Mouse (Mus musculus) left cerebral cortex, adult 11 months (tissue): ENCODE measurements around the gene Mgat1.
"Not testable (repeated sequence)": the region's sequence is repeated elsewhere in the genome, so short reads cannot be mapped to it uniquely, and the experiment has no call there.

Experiments
- DNase-seq: peaks from one replicate; pipeline ENCODE4 v3.0.0; 2022; ENCODE audit warnings: low spot score

Mgat1 gene

DNA sequence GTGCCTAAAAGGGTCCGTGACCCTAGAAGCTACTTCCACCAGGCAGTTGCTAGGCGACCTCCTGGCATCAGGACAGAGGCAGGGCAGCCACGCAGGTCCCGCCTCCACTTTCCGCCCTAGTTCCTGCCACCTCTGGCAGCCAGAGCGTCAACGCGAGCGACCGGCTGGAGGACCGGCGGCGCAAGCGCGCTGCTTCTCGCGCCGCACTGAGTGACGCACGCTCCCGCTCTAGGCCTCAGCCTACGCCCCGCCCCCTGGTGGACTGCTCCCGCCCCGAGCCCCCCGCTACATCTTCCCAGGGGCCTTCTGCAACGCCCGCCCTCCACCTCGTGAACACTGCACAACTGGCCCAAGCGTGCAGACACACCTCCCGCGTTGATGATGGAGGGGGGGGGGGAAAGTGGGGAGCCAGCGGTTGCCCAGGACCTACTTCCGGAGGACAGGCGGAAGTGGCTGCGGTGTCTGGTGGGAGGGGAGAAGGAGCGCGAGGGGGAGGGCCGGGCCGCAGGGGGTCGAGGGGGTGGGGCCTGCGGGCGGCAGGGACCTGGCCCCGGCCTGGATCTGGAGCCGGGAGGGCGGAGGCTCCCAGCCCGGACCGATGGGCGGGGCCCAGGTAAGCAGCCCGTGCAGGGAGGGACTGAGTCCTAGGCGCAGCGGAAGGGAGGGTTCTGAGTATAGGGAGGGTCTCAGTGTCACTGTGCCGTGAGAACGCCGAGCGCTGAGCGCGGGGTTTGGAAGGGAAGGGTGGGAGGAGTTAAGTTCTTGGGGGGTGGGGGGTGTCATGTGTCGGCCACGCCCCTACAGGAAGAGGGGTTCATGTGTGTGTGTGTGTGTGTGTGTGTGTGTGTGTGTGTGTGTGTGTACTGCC, at the start of gene Mgat1:
Gene Mgat1, plus strand, starts transcription at position 465 of the 868 bp plus-strand sequence.
- peak; percentile 83 for DNase-seq

DNA sequence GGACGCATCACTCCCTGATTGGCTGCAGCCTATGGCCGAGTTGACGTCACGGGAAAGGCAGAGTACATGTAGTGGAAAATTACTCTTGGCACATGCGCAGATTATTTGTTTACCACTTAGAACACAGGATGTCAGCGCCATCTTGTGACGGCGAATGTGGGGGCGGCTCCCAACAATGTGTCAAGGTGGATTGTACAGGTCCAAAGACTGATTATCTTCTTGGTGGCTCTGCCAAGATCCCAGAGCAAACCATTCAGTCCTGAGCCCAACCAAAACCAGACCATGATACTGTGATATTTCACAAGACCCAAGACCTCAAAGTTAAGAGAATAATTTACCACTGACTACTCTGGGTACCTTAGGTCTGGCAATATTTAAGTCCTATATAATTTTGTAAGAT, 49.2 kb upstream of the Mgat1 start:
- DNase-seq, result not testable (repeated sequence)

DNA sequence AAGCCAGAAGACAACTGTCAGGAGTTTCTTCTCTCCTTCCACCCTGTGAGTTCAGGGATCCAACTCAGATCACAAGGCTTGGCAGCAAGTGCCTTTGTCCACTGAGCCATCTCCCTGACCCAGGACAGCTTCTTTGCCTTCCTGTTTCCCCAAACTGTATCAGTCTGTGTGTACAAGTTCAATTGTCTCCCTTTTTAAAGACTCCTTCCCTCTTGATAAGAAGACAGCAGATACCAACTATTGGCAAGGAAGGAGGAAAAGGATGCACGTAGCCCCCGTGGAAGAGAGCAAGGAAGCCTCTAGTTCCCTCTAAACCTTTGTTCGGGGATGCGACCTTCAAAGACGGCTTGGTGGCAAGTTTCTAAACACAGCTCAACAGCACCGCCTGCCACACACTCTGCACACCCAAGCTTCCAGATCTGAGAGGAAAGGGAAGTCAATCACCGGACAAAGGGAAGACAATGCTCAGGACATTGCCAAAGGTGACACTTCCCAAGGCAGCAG, 48.1 kb upstream of the Mgat1 start:
- DNase-seq, result no peak

DNA sequence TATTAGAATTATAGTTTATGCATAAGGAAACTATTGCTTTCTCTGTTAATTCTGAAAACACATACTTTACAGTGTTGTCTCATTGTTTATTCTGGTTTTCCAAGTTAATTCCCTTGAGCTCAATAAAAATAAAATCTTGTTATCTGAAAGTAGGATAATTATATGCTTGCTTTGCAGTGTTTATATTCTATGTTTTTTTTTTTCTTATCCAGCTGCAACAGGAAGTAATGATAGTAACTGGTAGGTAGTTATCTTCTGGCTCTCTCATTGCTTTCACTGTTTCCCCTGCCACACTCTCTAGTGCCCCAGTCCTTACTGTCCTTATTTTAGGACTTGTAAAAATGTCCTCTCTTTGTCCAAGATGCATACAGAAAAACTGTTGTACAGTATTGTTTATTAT, 43.3 kb upstream of the Mgat1 start:
- DNase-seq, result no peak

DNA sequence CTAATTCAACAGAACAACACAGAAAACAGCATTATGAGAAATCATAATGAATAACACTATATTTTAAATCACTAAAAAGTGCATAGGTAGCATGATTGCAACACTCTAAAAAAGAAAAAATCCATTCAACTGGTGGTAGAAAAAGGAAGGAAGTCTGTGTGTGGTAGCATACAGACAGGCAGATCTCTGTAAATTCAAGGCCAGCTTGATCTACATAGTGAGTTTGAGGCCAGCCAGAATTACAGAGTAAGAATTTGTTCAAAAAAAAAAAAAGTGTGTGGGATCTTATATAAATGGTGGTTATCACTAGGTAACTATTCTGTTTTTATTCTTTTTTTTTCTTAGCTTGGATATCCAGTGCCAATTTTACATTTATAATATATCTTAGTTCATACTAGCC, 42.8 kb upstream of the Mgat1 start:
- no peak for DNase-seq

DNA sequence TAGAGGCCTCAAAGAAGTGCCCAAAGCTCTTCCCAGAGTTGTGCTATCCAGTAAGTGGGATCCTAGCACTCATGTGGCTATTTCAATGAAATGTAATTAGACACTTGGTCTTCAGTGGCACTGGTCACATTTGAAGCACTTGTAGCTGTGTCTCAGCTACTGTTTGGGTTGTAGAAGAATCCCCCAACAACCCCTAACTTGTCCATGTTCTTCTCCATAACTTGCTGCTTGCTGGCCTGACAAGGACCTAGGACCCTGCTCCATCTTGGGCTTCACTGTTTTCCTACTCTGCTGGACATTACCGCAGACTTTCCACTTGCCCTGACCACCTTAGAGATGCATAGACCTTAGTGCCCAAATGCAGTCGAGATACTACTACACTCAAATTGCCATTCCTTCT, 41.9 kb upstream of the Mgat1 start:
- no peak for DNase-seq

DNA sequence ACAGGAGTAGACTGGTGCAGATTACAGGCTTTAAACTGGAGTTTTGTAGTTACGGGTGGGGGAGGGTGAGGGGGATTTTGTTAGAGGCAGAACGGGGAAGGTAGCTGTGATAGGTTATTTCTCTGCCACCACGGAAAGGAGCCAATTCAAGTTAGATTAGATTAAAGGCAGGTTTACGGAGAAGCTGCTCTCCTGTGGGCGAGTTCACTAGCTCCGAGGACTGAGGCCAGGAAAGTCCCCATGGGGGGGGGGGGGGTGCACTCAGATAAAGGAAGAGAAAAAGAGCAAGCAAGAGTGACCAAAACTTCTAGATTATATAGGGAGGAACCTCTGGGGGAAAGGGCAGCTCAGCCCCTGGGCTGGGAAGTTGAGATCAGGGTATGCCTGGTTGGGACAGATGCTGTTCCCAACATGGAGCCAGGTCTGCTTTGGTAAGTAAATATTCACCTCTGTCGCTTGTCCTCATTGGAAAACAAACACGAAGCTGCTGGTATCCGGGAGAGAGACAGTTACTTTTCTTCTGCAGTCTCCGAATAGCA, 41.4 kb upstream of the Mgat1 start:
- no peak for DNase-seq

DNA sequence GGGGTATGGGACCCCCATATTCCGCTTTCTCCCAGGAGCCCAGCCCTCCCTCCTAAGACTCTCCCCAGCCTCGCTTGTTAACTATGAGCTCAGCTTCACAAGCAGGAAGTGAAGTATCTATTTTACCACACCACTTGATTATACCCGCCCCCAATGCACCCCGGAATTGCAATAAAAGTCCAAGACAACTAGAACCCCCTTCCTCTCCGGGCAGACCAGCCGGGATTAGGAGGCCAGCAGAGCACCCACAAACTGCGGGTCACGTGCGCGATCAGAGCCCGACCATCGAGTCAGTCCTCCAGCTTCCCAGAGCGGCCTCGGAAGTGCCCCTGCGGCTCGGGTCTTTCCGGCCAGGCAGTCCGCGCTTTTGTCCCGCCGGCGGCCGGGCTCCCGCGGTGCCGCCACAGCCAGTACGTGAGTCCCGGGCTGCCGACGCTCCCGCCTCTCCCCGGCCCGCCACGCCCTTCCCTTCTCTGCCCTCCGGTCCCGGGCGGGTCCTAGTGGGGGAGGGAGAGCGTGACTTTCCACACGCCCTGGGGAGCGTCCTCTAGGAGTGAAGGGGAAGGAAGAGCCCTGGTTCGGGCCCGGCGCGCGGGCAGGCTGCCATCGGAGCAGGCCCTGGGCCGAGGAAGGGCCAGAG, 40.7 kb upstream of the Mgat1 start, which contains the start of gene Zfp62:
Gene Zfp62, plus strand, starts transcription at position 164 of the 640 bp plus-strand sequence.
- peak; percentile 88 for DNase-seq

DNA sequence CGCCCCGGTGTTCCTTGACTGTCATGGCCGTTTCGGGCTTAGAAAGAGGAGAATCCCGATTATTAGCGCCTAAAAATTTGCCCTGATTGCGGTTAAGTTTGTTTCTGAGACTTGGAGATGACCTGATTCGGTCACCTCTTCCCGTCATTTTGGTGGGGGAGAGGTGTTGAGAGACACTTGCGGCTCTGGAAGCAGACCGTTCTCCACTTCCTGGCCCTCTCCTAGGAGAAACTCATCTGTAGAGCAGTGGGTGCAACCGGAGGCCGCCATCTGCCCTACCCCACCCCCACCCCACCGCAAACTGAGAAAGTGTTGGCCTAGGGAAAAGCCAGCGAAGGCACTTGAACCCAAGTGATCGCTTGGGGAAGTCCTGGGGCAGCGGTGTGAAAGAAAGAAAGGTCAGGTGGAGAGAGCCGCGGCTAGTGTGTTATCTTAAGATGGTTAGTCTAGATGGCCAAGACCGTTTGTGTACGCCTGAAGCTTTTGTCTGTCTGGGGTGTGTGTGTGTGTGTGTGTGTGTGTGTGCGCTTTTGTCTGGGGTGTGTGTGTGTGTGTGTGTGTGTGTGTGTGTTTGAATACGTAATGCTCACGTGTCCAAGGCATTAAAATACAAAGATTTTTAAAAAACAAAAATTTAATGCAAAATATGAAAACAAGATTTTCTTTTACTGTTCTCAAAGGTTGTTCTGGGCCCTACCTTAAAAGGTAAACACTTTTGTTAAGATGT, 40.1 kb upstream of the Mgat1 start:
- DNase-seq, result no peak

DNA sequence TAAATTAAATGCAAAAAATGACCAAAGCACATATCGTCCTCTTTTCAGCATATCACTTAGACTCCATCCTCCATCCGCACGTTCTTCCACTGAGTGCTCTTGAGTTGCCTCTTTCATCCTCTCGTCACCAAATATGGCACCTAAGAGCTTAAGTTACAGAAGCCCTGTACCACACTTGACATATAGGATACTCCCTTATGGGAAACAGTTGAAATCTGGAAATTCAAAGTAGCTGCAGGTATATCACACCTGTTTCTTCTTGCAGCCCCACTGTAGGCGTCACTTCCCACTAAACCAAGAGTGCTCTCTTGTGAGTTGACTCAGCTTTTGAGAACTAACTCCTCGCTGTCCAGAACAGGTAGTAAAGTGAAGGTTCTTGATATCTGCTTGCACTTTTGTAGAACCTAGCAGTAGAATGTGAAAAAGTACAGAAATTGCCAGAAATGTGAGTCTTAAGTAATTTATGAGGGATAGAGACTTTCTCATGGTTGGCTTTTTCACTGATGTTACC, 38.9 kb upstream of the Mgat1 start:
- DNase-seq, result no peak

DNA sequence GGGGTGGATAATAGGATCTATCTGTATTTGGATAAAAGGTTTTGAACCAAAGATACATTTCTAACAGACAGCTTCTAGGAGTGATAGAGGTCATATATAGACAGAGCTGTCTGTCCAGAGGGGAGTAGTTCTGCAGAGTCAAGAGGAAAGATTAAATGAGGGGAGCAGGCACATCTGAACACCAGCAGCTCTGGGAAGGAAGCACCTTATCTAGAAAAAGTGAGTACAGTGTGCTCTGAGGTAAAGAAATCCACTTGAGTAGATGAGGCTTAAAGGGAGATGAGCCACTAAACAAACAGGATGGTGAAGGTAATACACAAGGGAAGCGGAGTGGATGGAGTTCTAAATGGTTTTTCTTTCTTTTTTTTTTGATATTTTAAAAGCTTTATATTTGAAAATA, 36.5 kb upstream of the Mgat1 start:
- no peak for DNase-seq

DNA sequence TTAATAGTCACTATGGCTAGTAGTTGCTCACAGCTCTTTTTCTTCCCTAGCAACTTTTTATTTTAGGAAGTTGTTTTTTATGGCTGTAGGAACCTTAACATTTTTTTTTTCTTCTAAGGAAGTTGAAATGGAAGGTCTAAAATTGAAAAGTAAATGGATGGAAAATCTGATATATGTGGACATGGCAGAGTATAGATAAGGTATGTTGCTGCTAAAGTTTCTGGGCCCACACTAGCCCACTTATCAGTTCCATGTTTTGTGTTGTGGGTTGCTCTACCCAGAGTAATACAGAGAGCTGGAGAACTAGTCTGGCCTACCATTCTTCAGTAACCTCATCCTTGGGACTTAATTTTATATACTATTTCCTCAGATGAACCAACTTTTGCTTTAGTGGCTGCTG, 31.4 kb upstream of the Mgat1 start:
- DNase-seq, result no peak

DNA sequence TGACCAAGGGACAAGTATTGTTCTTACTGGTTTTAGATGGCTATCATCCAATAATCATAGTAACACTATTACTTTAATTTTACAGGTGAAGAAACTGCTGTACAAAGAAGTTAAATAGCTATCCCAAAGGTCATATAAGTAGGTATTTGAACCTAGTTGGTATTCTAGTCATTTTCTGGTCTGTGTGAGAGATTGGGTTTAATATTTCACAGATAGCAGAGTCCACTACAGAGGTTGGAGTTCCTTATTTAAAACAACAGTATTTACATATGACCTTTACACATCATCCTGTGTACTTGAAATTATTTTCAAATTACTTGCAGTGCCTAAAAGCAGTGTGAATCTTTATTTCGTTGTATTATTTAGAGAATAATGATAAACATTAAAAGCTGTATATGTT, 30.5 kb upstream of the Mgat1 start:
- DNase-seq, result no peak

DNA sequence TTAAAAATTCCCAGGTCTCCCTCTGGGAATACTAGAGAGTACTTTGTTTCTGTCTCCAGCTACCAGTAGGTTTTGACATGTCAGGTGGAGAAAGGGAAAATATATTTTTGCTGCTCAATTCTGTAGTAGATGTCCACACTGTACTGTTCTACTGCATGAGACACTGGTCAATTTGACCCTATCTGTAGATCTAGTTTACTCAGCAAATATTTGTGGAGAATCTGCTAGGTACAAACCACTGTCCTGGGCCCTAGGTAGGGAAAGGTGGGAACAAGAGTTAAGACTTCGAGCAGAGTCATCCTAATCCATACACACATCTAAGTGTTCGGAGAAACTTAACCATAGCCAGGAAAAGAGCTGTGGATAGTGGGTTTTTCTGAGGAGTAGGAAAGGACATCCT, 24.7 kb upstream of the Mgat1 start:
- DNase-seq, result no peak

DNA sequence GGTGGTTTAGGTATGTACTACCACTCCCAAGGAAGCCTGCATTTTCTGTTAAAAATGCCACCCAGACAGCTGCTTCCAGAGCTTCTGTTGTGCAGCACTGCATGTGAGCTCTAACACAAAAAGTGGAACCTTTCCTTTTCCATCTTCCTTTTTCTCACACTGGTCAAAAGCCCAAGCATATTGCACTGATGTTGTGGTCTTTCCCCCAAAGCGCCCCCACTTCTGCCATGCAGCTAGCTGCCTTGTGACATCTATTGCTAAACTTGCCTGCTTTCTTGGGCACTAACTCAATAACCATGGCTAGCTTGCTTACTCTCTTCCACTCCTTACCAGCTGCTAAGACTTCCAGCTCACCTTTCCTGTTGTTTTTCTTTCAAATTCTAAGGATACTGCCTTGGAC, 19.5 kb upstream of the Mgat1 start:
- no peak for DNase-seq

DNA sequence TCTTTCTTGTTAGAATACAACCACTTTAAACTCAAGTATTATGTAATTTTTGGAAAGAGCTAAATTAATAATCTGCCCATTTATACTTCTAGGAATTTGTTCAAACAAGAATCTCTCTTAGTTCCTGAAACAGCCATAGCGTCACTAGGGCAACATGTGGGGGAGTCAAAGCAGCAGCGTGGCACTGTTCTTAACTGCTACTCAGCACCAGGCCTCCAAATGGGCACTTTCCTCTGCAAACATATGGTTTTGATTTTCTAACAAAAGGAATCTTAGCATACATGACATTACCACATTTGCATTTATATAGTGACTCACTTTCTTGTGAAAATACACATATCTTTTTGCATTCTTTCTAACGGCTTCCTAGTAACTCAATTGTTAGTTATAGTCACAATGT, 11.2 kb upstream of the Mgat1 start:
- DNase-seq, result no peak

DNA sequence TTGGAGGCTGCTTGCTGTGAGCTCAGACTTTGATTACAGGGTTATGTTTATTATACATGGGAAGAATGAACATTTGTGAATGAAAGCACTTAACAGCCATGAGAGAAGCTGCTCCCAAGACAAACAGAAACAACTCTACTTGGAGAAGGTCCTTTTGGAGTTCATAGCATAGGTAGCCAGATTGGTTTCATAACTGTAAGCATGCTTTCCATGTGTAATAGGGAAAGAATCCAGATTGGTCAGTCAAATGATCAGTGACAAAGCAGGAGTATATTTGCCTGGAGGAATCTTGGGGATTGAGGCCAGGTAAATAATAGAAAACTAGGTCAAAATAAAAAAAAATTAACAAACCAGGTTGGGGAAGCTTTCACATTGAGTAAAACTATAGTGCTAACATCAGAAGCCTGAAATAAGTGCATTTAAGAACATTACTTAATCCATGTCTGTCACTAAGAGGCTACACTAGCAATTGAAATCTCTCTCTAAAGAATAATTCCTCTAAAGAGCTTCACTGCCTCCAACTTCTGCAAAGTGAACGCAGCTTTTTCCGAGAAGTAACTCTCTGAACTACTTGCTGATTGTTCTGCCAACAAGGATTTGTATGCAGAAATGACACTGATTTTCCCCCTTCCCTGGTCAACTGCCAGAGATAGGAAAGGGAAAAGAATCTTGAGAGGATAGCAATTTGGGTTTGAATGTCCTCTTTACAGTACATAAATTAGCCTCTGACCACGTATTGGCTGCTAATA, 8.4 kb upstream of the Mgat1 start:
- no peak for DNase-seq

DNA sequence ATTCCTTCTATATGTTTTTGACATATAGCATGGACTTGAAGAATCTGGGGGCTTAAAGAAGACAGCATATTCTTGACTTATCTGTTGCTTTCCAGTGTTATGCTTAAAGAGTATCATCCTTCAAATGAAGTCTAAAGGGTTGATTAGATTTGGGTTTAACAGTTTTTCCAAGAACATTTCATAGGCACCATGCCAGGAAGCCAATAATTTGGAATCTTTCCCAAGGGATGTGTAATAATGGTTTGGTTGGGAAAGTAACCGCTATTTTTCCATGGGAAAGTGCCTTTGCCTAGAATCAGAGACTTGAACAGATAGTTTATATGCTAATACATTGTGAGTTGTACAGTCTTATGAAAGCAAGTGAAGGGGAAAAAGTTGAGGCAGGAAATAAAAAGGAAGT, 7.1 kb upstream of the Mgat1 start:
- no peak for DNase-seq

DNA sequence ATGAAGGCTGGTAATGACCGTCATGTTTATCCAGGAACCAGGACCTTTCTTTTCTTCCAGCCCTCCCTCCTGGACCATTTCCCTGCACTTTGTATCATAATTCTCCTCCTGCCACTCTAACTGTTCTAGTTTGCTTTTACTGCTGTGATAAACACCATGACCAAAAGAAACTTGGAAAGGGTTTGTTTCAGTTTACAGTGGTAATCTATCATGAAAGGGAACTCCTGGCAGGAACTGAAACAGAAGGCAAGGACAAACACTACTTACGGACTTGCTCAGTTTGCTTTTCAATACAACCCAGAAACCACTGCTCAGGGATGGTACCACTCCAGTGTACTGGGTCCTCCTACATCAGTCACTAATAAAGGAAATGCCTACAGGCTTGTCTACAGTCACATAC, 6.5 kb upstream of the Mgat1 start:
- DNase-seq, result no peak

DNA sequence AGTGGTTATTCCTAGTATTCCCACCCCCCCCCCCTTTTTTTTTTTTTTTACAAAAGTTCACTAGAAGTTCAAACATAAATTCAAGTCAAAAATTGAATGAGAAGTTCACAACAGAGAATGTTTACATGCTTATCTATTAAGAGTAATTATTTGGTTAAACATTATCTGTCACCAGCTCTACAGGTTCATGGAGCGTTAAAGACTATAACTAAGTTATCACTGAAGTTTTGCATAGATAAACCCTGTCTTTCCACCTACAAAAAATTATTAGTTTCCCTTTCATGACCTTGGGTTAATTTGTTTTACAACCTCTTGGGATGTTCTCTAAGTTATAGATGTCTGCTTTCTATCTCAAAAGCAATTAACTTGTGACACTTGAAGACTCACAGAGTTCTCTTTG, 3.7 kb upstream of the Mgat1 start:
- DNase-seq, result no peak

DNA sequence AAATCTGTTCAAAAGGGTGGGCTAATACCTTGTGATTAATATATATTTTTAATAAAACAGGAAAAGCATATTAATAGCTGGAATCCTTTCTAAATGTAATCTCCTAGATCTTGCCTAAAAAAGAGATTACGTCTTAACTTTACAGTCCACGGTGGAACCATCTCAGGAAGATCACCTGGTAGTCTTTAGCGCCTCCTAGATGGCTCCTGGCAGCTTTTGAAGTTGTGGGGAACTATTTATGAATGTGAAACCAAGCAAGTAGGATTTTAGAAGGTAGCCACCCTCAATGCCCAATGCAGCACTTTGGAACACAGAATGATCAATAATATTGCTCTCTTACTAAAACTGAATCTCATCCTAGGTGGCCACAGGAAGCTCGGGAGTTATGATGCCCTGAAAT, 3.1 kb upstream of the Mgat1 start:
- DNase-seq, result no peak

DNA sequence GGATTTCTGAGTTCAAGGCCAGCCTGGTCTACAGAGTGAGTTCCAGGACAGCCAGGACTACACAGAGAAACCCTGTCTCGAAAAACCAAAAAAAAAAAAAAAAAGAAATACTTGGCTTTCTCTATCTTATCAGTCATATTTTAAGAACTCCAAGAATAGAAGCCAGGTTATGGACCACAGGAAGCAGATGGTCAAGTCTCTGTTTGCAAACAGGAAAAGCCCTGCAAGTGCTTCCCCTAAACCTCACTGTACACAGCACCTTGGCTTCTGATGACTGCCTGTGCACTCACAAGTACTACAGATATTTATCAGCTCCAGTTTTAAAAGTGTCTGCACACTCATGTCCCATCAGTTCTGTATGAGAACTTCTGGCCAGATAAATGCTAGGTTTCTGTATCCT, 2.5 kb upstream of the Mgat1 start:
- DNase-seq, result no peak
